ENCODE assay signal across 11 mouse cellular contexts in the genomic region with DNA sequence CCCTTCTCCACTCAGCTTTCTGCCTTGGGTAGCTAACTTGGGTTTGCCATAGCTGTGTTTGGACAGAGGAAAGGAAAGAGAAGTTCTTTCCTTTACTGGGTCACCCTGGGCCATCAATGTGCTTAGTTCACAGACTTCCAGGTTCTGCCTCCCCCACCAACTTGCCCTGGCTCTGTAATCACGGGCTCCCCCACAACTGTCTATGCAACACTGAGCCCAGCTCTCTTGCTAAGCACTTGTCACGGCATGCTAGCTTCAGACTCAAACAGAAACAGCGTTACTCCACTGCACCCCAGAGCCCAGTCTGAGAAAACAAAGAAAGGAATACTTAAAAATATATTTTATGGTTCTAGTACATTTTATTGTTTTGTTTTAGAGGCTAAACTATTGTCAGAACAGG. TPM values are rescaled to one million over a fixed set of nuclear protein-coding genes. Genes with fewer than 3 reads are reported as not detected.
DNase-seq lines count a peak whose midpoint lies in the region; ATAC-seq and TF ChIP-seq lines count a peak whose summit lies in the region.
"Had no signal": no experiment of that assay in that cellular context is flagged by ENCODE, and none has a peak within 500 bp of the region (broad histone marks: within the 10 kb centered on the region; RNA-seq: fewer than 3 reads in every experiment).

No protein-coding gene starts in this region.

- H3K36me3 ChIP-seq in kidney, adult 2 months (ENCODE audit: control insufficient read depth, insufficient read depth, low read length) = no peaks in the 10 kb centered on the region; the same call in 1 of the 2 replicates
- H3K36me3 ChIP-seq in limb, embryonic 14.5 days (ENCODE audit: control insufficient read depth, insufficient read depth, low read length) = peaks cover 35% of the 10 kb centered on the region

- H3K4me3 ChIP-seq in kidney, adult 2 months (ENCODE audit: insufficient read depth, low read depth, low read length) = no peak overlapping the region
- H3K4me3 ChIP-seq in layer of hippocampus, adult 2 months = no peak overlapping the region; the same call in 1 of the 2 replicates
- H3K4me3 ChIP-seq in limb, embryonic 14.5 days (replicated peaks; ENCODE audit: low read length) = no peak overlapping the region
- H3K4me3 ChIP-seq: heart, embryonic 12.5 days; liver, embryonic 13.5 days; midbrain, embryonic 12.5 days had no signal

- TF ChIP-seq POLR2A in kidney, adult 2 months (IDR thresholded peaks at IDR 0.05; ENCODE audit: low read depth, low read length) = no peak
- no peak for TF ChIP-seq POLR2A in limb, embryonic 14.5 days (IDR thresholded peaks at IDR 0.05; ENCODE audit: borderline replicate concordance, extremely low read depth, insufficient read depth, insufficient read length)

- ATAC-seq in Patski = peak; percentile 85
- ATAC-seq in limb, embryonic 14.5 days (ENCODE audit: low FRiP score, low read depth) = no peak
- ATAC-seq in monocyte, adult 5-6 weeks (replicated peaks; ENCODE audit: insufficient number of reproducible peaks, low FRiP score, low TSS enrichment, poor library complexity, severe bottlenecking) = no peak

- H3K27me3 ChIP-seq in kidney, adult 2 months (replicated peaks; ENCODE audit: control insufficient read depth, insufficient read depth, low read length) = no peaks in the 10 kb centered on the region
- H3K27me3 ChIP-seq in Patski = no peaks in the 10 kb centered on the region
- no peaks in the 10 kb centered on the region for H3K27me3 ChIP-seq in limb, embryonic 14.5 days (ENCODE audit: control insufficient read depth, insufficient read depth, low read length)
- H3K27me3 ChIP-seq: heart, embryonic 12.5 days; liver, embryonic 13.5 days; midbrain, embryonic 12.5 days had no signal

- peak overlapping the region; percentile 10 for H3K27ac ChIP-seq in kidney, adult 2 months (ENCODE audit: insufficient read depth, low read depth, low read length)
- H3K27ac ChIP-seq in layer of hippocampus, adult 2 months = peak overlapping the region; percentile 84
- peak overlapping the region; percentile 52 for H3K27ac ChIP-seq in limb, embryonic 14.5 days (replicated peaks; ENCODE audit: low read depth, low read length)
- H3K27ac ChIP-seq: liver, embryonic 13.5 days had no signal

- no peaks in the 10 kb centered on the region for H3K9me3 ChIP-seq in limb, embryonic 14.5 days (ENCODE audit: control insufficient read depth, low read length)
- H3K9me3 ChIP-seq: heart, embryonic 12.5 days; liver, embryonic 13.5 days; midbrain, embryonic 12.5 days had no signal

- H3K4me2 ChIP-seq in limb, embryonic 14.5 days (replicated peaks; ENCODE audit: low read depth, low read length, severe bottlenecking) = no peak overlapping the region
- H3K4me2 ChIP-seq: heart, embryonic 12.5 days; liver, embryonic 13.5 days; midbrain, embryonic 12.5 days had no signal

- no peak for DNase-seq in kidney, adult 2 months
- no peak for DNase-seq in kidney, adult 18-20 months
- DNase-seq in layer of hippocampus, adult 2 months (ENCODE audit: low spot score in 2 of 2) = no peak
- DNase-seq in layer of hippocampus, adult 18-20 months (ENCODE audit: low spot score in 2 of 2) = no peak
- peak; percentile 27 for DNase-seq in Patski (ENCODE audit: low read depth, low spot score)
- DNase-seq in limb, embryonic 14.5 days (ENCODE audit: low spot score) = no peak
- DNase-seq: cerebellum, adult 9-10 months; liver, embryonic 13.5 days had no signal

- H3K9ac ChIP-seq in limb, embryonic 14.5 days (ENCODE audit: low read depth, low read length, severe bottlenecking) = no peak overlapping the region
- H3K9ac ChIP-seq: heart, embryonic 12.5 days; liver, embryonic 13.5 days; midbrain, embryonic 12.5 days had no signal

- POLR2A ChIA-PET in Patski (lab: Charles Lee) = interaction anchor here (0.9 kb wide), 1 partner anchor 26 kb away, joined by 3 read pairs; no protein-coding TSS in a partner anchor

- peaks cover 14% of the 10 kb centered on the region for H3K4me1 ChIP-seq in kidney, adult 2 months (ENCODE audit: control insufficient read depth, insufficient read depth, low read length)
- H3K4me1 ChIP-seq in limb, embryonic 14.5 days (ENCODE audit: control insufficient read depth, insufficient read depth, low read length) = peaks cover 11% of the 10 kb centered on the region; the same call in 1 of the 2 replicates
- H3K4me1 ChIP-seq: liver, embryonic 13.5 days had no signal

- TF ChIP-seq CTCF in kidney, adult 2 months (conservative IDR thresholded peaks at IDR 0.05; ENCODE audit: insufficient read depth, insufficient read length, low read depth, low read length) = no peak
- TF ChIP-seq CTCF in layer of hippocampus, adult 2 months (conservative IDR thresholded peaks at IDR 0.05) = no peak
- TF ChIP-seq CTCF in Patski (IDR thresholded peaks at IDR 0.05) = no peak

- 47% methylated on average over 3 of the region's 3 CpGs for WGBS in kidney, adult 2 months
- WGBS in limb, embryonic 14.5 days = 44% methylated on average over 3 of the region's 3 CpGs

- in situ Hi-C loops in Patski (cut with MboI; ENCODE audit: low pct_unique_long_range_greater_than_20kb) = no loop called here

- CTCF ChIA-PET in Patski (lab: Charles Lee) = interaction anchor here (0.8 to 1.8 kb wide), 7 partner anchors 9 to 25 kb away, joined by 3 to 8 read pairs (median 3); no protein-coding TSS in a partner anchor

RNA-seq across cellular contexts. Expression of a gene that starts 26.8 kb away (rescaled TPM):
- polyA plus RNA-seq in kidney, adult 2 months (2012; rRNA removed) = 3.2 and 4.3 TPM in 2 replicates
- total RNA-seq in layer of hippocampus, adult 2 months (2021) = 10 to 100 TPM; 17.6 to 18.1 TPM
- 10 to 100 TPM; 16.2 to 16.5 TPM for total RNA-seq in layer of hippocampus, adult 18-20 months (2021)
- 15.1 TPM for polyA plus RNA-seq in Patski (2021)
- 12.7 and 13.7 TPM in 2 replicates for polyA plus RNA-seq in limb, embryonic 14.5 days (2012; rRNA removed)
- 18.5 and 19.4 TPM in 2 replicates for polyA plus RNA-seq in limb, embryonic 14.5 days (2014; fragmentation: Nextera tagmentation; extraction: Ambion mirVana)
- total RNA-seq in monocyte, adult 5-6 weeks (2017) = 1.6 to 7.7 TPM (median 6.3 TPM) in 3 replicates

RNA-seq across cellular contexts. Expression of a gene that starts 26.8 kb away (rescaled TPM):
- polyA plus RNA-seq in kidney, adult 2 months (2012; rRNA removed) = 10.2 and 11.1 TPM in 2 replicates
- total RNA-seq in layer of hippocampus, adult 2 months (2021) = 10 to 100 TPM; 61.9 to 63.7 TPM
- total RNA-seq in layer of hippocampus, adult 18-20 months (2021) = 10 to 100 TPM; 55.5 to 57.1 TPM
- 21.0 TPM for polyA plus RNA-seq in Patski (2021)
- polyA plus RNA-seq in limb, embryonic 14.5 days (2012; rRNA removed) = 60.8 and 65.1 TPM in 2 replicates
- polyA plus RNA-seq in limb, embryonic 14.5 days (2014; fragmentation: Nextera tagmentation; extraction: Ambion mirVana) = 72.3 and 84.0 TPM in 2 replicates
- total RNA-seq in monocyte, adult 5-6 weeks (2017) = 10.8 to 28.7 TPM (median 20.7 TPM) in 3 replicates

RNA-seq across cellular contexts. Expression of a gene that starts 36.1 kb away (rescaled TPM):
- polyA plus RNA-seq in kidney, adult 2 months (2012; rRNA removed) = 14.3 and 14.4 TPM in 2 replicates
- 10 to 100 TPM; 14.3 to 17.4 TPM for total RNA-seq in layer of hippocampus, adult 2 months (2021)
- total RNA-seq in layer of hippocampus, adult 18-20 months (2021) = 10 to 100 TPM; 11.3 to 14.1 TPM
- polyA plus RNA-seq in Patski (2021) = 33.7 TPM
- 21.0 and 25.8 TPM in 2 replicates for polyA plus RNA-seq in limb, embryonic 14.5 days (2012; rRNA removed)
- polyA plus RNA-seq in limb, embryonic 14.5 days (2014; fragmentation: Nextera tagmentation; extraction: Ambion mirVana) = 28.4 and 29.5 TPM in 2 replicates
- 0.19 to 2.6 TPM (median 0.21 TPM) in 3 replicates for total RNA-seq in monocyte, adult 5-6 weeks (2017)

Comparison
In these comparisons a context has a peak if more than half of its experiments do, and no peak if none do; other contexts are left out.
1. H3K27ac ChIP-seq: peak in every context shown above with its lines; median percentile 84 in layer of hippocampus, adult 2 months; 52 in limb, embryonic 14.5 days; 10 in kidney, adult 2 months.